Mouse (Mus musculus): Measurements from ENCODE around the gene Bbx.
A peak's percentile ranks its signal among the peaks of the same experiment; 100 is the strongest.

Bbx gene

GRCm38 (mm10) chr16:50311588-50311987 is 120.6 kb downstream of the Bbx start:
- DNase-seq (ENCODE audit: low read depth), result peak; percentile 36

DNA sequence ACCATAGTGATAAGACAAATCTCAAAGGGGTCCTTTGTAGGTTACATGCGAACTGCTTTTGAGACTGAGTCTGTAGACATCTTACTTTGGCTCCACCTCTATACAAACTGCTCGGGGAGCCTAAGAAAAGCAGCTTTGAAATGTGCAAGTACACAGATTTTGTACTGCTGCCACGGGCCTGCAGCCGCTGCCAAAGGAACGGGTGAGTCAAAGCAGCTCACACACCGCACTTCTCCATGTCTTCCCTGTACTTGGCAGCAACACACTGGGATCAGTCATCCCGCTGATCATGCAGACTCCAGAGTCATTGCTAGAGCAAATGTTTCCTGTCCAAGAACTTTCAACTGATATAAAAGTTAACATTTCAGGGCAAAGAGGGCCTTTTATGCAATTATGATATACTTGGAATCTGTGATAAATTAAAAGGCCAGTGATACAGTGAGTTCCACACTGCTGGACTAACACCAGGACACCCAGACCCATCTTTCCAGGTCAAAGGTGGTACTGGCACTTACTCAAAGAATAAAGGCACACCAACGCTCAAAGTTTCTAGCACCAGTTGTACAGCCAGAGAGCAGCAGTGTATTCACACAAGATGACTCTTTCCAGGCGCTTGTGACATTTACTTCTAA is 122.7 kb downstream of the Bbx start:
- DNase-seq (ENCODE audit: low read depth), result peak; percentile 96

GRCm38 (mm10) chr16:50308256-50308655 is 123.9 kb downstream of the Bbx start:
- no peak for DNase-seq (ENCODE audit: low read depth)

DNA sequence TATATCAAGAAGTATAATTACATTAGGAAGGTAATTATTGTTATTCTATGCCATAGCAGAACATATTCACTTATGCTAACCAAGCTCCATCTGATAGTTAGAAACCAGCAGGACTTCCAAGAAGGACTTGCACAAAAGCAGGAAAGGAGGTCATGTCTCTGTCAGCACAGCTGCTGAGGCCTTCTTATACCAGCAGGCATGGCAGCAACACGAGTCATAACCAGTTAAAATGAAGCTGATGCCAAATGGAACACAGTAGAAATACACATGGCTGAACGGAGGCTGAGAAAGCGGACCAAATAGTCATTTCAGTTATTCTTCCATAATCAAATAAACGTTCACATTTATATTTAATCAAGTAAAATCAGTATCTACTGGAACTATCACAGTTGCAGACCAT is 125.0 kb downstream of the Bbx start:
- peak; percentile 62 for DNase-seq (ENCODE audit: low read depth)

DNA sequence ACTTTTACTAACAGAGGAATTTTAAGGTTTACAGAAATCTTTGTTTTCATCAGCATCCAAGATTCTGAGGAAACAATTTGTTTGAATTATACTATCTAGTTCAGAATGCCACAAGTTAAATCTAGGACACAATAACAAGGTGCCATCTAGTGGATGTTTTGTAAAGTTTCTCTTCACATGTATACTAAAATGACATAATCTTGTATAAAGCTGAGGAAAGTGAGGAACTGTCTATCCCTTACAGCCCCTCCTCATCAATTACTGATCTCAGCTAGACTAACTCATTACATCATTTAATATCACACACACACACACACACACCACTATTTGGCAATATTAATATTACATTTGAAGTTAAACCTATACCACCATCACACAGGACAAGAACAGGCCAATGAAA is 125.5 kb downstream of the Bbx start:
- peak; percentile 41 for DNase-seq (ENCODE audit: low read depth)

GRCm38 (mm10) chr16:50305156-50305555 is 127.0 kb downstream of the Bbx start:
- no peak for DNase-seq (ENCODE audit: low read depth)

DNA sequence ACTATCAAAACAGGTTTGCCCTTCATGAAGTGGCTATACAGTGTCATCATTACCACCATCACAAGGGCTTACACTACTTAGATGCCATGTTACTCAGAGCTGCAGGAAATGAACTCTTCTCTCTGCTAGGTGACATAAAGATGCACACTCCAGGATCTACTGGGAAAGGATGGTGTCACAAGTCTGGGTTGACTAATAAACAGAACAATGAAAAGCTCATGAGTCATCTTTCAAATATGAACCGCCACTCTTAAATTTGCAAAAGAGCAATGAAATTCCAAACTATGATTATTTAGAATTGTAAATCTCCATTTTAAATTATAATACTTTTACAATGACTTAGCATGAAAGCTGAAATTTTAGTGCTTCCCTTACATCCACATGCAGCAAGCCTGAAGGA is 129.6 kb downstream of the Bbx start:
- no peak for DNase-seq (ENCODE audit: low read depth)

DNA sequence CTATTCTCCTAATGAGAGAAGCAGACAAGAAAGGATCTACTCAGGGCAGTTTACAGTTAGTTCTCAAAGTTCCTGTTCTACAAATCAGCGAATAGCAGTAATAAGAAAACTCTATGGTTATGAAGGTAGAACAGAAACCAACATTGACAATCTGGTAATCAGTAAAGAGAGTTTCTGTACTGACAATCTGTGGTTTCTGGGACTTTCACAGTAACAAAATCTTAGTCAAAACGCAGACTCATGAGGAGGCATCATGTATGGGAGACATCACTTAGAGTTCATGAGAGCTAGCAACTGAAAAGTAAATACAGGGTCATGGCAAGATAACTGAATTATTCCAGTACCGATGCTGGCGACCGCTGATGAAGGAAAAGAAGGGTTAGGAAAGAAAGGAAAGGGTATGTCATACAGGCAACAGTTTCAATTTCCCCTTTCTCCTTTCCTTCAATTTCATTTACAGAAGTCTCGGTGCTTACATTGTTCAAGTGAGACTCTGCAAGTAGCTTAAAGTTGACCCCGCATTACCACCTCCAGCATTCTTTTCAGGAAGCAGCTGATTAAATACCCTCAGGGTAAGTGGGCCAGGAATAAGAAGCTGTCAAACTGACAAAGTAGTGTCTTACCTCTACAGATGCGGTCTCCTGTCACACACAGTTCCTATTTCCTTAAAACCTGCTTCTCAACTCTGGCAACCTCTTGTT is 133.3 kb downstream of the Bbx start:
- DNase-seq (ENCODE audit: low read depth), result no peak

DNA sequence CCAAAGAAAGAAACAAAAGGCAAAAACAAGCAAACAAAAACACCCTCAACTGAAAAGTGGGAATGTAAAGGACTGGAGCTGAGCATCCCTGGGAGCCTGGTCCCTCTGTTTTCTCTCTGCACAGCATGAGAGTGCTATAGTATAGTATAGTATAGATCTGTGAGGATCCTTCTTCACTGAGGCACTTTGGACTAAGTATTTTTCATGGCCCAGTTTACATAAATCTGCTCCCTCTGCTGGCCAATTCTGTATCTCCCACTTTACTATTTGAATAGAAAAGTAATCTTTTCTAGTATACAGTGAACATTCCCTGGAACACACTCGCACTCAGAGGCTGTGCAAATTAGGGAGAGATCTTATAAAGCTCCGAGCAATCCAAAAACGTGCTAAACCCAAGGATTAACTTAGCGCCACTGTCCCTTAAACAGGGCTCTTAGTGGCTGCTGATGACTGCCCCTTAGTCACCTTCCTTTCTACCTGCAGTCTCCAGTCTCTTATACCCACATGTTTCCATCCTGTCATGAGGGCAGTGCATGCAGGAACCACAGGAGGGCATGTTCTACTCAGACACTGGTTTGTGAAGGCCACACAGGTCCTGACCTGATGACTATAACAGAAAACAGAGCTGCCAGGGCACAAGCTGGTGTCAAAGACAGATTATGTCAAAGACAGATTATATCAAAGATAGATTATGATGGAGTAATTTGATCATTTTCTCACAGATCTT is 138.5 kb downstream of the Bbx start:
- peak; percentile 50 for DNase-seq (ENCODE audit: low read depth)

DNA sequence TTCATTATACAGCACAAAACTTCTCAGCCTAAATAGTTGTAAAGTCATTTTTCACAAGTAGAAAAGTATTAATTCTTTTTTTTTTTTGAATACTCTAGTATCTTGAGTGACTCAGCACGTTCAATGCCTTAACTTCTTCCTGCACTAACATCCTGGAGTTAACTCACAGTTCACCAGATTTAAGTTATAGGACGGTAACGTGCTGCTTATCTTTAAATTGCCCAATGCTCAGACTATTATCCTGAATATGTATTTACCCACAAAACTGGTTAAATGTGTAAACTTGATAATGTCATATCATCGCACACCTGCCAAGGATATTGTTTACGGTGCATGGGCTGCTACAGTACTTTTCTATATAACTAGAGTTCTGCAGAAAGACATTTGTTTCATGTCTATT is 139.4 kb downstream of the Bbx start:
- no peak for DNase-seq (ENCODE audit: low read depth)

- no peak for DNase-seq (ENCODE audit: low read depth)
Observed at GRCm38 (mm10) chr16:50289764-50290163, 142.4 kb downstream of the Bbx start.

DNA sequence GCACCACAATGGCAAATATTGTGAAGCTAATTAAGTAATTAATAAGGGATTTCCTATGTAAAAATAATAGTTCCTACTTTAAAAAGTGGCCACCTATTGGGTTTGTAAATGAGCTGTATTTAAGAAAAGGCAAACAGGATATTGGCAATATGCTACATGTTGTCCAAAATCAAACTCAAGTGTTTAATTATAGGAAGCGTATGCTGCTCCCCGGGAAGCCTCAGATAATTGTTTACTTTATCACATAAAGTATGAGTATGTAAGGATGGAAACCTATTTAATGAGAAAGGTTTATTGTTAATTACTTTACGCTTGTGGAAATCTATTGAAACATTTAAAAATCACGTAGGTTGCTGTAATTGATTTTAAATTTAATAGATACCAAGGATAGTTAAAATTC is 159.4 kb downstream of the Bbx start:
- no peak for DNase-seq (ENCODE audit: low read depth)

- no peak for DNase-seq (ENCODE audit: low read depth)
Observed at GRCm38 (mm10) chr16:50262647-50263046, 169.5 kb downstream of the Bbx start.

GRCm38 (mm10) chr16:50262209-50262608 is 170.0 kb downstream of the Bbx start:
- DNase-seq (ENCODE audit: low read depth), result no peak

DNA sequence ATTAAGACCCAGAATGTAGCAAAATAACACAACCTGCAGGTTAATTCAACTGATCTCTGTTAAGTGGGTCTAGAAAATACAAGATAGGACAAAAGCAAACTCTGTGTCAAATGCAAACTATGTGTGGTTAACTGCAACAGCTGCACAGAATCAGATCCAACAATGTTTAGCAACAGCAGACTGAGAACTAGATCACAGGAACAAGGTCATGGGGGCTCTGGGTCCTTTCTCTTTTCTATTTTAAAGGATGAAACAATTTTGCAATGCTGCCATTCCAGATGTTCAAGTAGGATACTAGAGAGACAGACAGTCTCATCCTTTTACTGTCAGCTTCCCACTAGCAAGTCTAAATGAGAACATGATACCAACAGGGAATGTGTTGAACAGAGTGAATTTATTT is 170.4 kb downstream of the Bbx start:
- no peak for DNase-seq (ENCODE audit: low read depth)

- peak; percentile 61 for DNase-seq (ENCODE audit: low read depth)
Observed at GRCm38 (mm10) chr16:50254522-50255159, 177.5 kb downstream of the Bbx start.

DNA sequence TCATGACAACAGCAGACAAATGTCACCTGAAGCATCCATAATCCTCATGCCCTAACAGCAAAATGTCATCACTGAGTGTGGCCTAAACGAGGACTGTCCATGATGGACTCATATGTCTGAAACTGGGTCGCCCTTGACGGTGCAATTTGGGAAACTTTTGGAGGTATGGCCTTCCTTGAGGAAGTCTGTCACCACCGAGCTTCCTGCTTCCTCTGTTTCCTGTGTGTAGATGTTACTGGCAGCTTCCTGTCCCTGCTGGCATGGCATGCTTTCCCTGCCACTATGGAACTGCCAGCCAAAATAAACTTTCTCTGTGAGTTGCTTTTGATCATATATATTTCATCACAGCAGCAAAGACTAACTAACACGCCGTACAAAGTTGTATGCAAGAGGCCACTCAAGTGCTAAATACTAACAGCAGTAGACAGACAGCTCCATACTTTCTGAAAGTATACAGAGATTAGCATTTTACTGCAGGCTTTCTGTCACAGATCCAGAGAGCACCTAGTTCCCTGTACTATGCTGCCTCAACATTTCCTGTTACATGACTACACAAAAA is 180.7 kb downstream of the Bbx start:
- DNase-seq (ENCODE audit: low read depth), result no peak

DNA sequence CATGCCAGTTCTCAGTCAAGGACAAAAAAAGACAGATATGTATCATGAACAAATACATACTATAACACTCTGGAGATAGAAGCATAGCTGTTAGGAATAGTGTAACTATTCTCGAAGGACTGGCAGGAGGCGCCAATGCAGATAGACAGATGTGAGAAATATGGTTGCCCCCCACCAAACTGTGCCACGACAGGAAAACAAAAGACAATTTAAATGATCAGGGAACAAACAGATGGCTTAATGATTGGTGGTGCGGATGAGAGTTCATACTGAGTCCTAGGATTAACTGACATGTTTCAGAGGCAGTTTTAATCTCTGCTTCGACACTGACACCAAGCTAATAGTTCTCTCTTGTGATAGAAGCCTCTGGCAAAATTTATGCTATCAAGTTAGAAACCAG is 181.7 kb downstream of the Bbx start:
- DNase-seq (ENCODE audit: low read depth), result no peak

DNA sequence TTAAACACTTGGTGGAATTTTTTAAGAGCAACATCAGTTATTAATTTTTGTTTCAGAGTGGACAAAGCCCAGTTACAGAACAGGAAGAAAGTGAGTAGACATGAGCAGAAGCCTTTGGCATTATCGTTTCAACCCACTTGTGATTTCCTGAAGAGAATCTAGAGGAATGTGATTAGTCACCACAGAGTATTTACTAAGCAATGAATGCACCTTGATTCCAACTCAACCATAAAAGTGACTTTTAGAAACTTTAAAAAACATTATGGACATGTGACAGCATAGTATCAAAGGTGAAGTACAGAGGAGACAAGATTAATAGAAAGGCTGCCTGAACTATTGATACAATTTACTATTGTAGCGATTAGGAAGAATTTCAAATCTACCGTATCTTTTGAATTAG is 183.2 kb downstream of the Bbx start:
- DNase-seq (ENCODE audit: low read depth), result no peak

DNA sequence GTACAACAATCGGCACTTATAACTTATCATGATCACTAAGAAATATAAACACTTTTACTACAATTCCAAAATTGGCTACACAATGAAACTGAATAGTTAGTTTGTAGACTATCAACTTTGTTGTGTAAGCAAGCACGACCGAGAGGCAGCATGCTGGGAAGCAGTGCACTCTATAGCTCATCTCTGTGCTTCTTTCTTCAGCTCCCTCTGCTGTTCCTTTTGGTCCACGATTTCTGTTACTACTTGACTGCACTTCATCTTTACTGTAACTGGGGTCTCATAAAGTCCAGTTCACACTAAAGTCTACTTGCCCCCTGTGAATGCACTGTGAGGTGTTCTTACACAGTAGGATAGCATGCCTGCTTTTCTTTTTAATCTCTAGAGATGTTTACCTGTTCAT is 189.7 kb downstream of the Bbx start:
- peak; percentile 19 for DNase-seq (ENCODE audit: low read depth)

DNA sequence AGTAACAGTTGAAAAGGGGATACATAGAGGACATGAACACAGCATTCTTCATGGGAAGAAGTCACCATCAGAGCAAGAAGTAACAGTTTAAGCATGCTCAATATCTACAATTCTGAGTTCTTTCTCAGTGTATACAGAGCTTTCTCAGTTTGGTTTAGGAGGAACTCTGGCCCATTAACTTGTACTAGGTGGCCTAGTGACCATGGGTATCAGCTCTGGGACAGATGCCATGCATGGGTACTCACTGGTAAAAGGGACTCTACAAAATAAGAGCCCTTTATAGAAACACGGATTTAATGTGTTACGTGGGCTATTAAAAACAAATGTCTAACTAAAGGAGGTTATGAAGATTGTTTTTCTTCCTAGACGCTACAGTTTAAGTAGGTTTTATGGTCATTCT is 190.6 kb downstream of the Bbx start:
- DNase-seq (ENCODE audit: low read depth), result no peak

GRCm38 (mm10) chr16:50235231-50235630 is 197.0 kb downstream of the Bbx start:
- no peak for DNase-seq (ENCODE audit: low read depth)

GRCm38 (mm10) chr16:50230624-50231023 is 201.6 kb downstream of the Bbx start:
- DNase-seq (ENCODE audit: low read depth), result no peak
